Mouse (Mus musculus): ENCODE results near the gene Atg2b. TPM values are rescaled to one million over a fixed set of nuclear protein-coding genes. Genes with fewer than 3 reads are reported as not detected.
A peak's percentile ranks its signal among the peaks of the same experiment; 100 is the strongest.

Gene Atg2b
- total RNA-seq (2021): 10 to 100 TPM; 18.4 to 20.2 TPM

DNA sequence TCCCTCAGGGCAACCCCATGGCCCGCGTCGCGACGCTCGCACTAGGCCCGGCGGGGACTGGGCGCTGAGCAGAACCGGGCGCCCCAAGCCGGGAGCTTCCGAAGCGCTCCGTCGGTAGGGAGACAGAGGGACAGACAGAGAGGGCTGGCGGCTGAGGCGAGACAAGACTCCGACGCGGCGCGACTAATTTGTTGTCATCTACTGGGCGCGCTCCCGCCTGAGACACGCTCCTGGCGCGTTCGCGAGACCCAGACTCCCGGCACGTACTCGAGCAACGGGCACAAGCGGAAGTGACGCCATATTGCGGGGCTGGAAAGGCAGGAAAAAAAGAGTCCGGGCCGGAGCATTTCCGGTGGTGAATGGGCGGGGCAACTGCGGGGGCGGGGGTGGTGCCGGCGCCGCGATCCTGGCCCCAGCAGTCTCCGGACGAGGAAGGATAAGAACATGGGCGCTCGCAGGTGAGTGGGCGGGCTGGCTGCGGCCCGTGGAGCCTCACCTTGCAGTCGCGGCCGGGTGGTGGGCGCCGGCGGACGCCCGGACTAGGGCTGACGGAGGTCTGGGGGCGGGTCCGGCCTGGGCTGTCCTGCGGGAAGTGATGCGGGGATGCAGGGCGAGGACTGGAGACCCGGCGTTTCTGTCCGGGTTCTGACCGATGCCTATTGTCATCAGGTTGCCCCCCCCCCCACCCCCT, at the start of gene Atg2b:
Gene Atg2b (minus strand): TSS at position 211 of the 691 bp plus-strand sequence.
- intact Hi-C loops (cut with DNase I): loop anchor here (2.0 to 10.0 kb wide), 2 partner anchors 100 to 320 kb away; partner anchors contain the start of gene Papola

GRCm38 (mm10) chr12:105733370-105734159, 48.6 kb upstream of the Atg2b start:
- intact Hi-C loops (cut with DNase I): no loop called here
- no peak for DNase-seq

More for the DNA sequence above, at the start of gene Atg2b:
- DNase-seq: peak; percentile 94 to 96

GRCm38 (mm10) chr12:105730851-105731460, 45.9 kb upstream of the Atg2b start:
- DNase-seq: no peak
- intact Hi-C loops (cut with DNase I): no loop called here

GRCm38 (mm10) chr12:105727964-105728363, 43.0 kb upstream of the Atg2b start:
- intact Hi-C loops (cut with DNase I): no loop called here
- peak in 1 of 2 experiments; percentile 5 for DNase-seq

- intact Hi-C loops (cut with DNase I): no loop called here
- no peak for DNase-seq
Observed at GRCm38 (mm10) chr12:105727268-105727667, 42.3 kb upstream of the Atg2b start.

- DNase-seq: no peak
- intact Hi-C loops (cut with DNase I): no loop called here
Observed at GRCm38 (mm10) chr12:105725736-105726135, 40.7 kb upstream of the Atg2b start.

- DNase-seq: no peak
- intact Hi-C loops (cut with DNase I): loop anchor here (5.0 kb wide), 1 partner anchor 227 kb away; no protein-coding TSS in a partner anchor
Observed at GRCm38 (mm10) chr12:105724616-105725015, 39.6 kb upstream of the Atg2b start.

DNA sequence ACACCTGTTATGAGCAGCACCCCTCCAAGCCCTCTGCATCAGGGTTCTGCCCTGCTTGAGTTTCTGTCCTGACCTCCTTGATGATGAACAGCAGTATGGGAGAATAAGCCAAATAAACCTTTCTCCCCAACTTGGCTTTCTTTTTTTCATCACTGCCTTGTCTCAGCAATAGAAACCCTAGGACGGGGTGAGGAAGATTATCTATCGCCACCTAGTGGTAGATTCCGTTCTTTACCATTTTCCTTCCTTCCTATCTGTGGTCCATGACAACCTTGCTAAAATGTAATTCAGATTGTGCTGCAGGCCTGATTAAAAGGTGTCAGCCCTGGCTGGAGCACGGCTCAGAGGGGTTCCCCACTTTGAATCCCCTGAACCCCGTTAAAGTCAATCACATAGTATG, 37.6 kb upstream of the Atg2b start:
- no peak for DNase-seq
- intact Hi-C loops (cut with DNase I): loop anchor here (5.0 kb wide), 1 partner anchor 225 kb away; no protein-coding TSS in a partner anchor

GRCm38 (mm10) chr12:105721452-105722132, 36.6 kb upstream of the Atg2b start:
- intact Hi-C loops (cut with DNase I): loop anchor here (5.0 kb wide), 1 partner anchor 224 kb away; no protein-coding TSS in a partner anchor
- DNase-seq: no peak

DNA sequence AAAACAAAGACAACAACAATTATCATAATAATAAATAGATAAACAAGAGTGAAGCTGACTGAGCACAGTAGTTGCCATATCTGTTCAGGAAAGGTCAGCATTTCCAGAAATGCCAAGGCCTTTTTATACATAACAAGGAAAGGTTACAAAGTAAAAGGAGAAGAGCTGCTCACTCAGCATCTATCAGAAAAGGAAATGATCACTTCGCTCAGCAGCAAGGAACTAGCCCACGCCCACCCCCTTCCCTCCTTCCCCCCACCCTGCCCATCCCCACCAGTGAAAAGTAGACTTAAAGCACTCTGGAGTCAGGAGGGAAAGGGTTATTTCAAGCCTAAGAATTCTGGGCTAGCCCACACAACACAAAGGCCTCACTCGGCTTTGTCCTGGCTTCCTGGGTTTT, 35.2 kb upstream of the Atg2b start:
- intact Hi-C loops (cut with DNase I): loop anchor here (5.0 kb wide), 1 partner anchor 223 kb away; no protein-coding TSS in a partner anchor
- no peak for DNase-seq

DNA sequence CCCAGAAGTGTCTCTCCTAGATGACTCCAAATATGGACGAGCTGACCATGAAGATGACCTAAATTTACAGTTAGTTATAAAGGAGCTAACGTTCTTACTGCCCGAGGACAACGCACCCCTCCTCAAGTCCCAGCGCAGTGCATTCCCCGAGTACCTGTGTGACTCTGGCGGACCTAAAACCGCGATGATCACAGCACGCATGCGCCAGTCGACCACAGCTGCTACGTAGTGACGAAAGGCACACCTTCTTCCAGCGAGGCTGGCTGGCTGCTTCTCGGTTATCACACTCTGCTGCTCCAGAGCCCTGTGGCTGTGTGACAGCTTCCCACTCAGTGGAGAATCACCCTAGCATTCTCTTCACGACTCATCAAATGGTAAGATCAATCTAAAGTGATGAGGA, 33.6 kb upstream of the Atg2b start:
- intact Hi-C loops (cut with DNase I): no loop called here
- peak; percentile 3 to 10 for DNase-seq

- DNase-seq: peak; percentile 29 to 32
- intact Hi-C loops (cut with DNase I): no loop called here
Observed at GRCm38 (mm10) chr12:105705799-105706487, 20.9 kb upstream of the Atg2b start, which contains the start of gene Ak7. Ak7 (plus strand) TSS chr12:105705976.

GRCm38 (mm10) chr12:105700433-105700832, 15.4 kb upstream of the Atg2b start:
- intact Hi-C loops (cut with DNase I): no loop called here
- DNase-seq: no peak

GRCm38 (mm10) chr12:105697104-105697780, 12.2 kb upstream of the Atg2b start:
- intact Hi-C loops (cut with DNase I): no loop called here
- DNase-seq: no peak

DNA sequence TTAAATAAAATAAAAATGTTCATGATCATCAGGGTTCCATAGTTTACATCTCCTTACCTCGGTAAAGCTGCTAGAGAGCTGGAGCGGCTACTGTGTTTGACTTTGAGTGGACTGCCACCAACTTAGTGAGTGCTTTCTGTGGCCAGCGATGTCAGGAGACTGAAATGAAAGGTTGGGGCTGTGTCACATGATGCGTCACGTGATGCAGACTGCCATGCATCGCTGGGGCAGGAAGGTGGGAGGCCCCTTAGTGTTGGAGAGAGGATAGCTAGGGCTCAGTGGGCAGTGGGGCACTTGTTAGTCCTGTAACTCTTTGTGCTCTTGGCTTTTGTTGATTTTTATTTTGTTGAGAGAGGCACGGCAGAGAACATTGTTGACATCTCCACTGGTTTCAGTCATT, 10.8 kb upstream of the Atg2b start:
- no peak for DNase-seq
- intact Hi-C loops (cut with DNase I): no loop called here

DNA sequence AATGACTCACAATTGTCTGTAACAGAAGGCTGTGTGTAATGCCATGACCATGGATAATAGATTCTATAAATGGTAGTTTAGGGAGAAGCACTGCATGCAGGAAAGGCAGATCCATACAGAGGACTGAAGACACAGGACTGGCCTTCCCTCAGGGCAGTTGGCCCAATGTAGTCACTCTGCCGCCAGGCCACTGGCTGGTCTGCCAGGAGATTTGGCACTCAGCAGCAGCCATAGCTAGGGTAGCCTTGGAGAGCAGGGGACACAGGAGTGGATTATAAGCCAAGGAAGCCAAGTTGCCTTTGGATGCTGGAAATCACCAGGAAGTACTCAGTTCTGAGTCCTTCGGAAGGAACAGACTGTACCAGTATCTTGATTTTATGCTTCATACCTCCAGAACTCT, 9.0 kb upstream of the Atg2b start:
- no peak for DNase-seq
- intact Hi-C loops (cut with DNase I): no loop called here

DNA sequence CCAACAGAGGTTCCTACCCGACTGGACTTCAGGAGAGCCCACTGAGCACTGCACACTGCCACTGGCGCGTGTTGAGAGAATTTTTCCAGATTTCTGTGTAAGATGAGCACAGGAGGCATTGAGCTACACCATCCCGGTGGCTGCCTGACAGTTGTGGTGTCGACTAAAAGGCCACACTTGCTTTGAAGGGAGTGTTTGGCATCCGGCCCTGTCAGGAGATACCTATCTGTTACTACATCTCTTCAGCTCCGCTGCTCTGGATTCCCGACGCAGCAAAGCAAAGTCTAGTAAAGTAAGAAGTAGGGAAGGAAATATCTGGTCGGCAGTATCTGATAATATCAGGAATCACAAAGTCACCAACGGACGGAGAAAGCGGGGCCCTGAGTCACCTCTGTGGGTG, 4.4 kb upstream of the Atg2b start:
- DNase-seq: no peak
- intact Hi-C loops (cut with DNase I): loop anchor here (10.0 kb wide), 1 partner anchor 315 kb away; no protein-coding TSS in a partner anchor

GRCm38 (mm10) chr12:105688546-105688945, 3.5 kb upstream of the Atg2b start:
- intact Hi-C loops (cut with DNase I): loop anchor here (10.0 kb wide), 1 partner anchor 316 kb away; no protein-coding TSS in a partner anchor
- DNase-seq: no peak

DNA sequence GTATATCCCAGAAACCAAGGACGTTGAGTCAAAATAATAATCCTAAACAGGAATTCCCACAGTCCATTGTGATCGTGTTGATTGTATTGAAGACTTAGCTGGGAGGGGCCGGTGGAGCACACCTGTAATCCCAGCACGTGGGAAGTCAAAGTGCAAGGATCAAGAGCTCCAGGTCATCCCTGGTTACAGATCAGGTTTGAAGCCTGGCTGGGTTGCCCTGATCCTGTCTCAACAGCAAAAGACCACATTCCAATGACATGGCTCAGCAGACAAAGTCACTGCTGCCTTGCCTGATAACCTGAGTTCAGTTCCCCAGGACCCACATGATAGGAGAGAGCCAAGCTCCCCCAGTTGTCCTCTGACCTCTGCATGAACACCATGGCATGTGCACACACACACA, 2.4 kb upstream of the Atg2b start:
- DNase-seq: no peak
- intact Hi-C loops (cut with DNase I): loop anchor here (10.0 kb wide), 1 partner anchor 317 kb away; no protein-coding TSS in a partner anchor
